In the genomic region with DNA sequence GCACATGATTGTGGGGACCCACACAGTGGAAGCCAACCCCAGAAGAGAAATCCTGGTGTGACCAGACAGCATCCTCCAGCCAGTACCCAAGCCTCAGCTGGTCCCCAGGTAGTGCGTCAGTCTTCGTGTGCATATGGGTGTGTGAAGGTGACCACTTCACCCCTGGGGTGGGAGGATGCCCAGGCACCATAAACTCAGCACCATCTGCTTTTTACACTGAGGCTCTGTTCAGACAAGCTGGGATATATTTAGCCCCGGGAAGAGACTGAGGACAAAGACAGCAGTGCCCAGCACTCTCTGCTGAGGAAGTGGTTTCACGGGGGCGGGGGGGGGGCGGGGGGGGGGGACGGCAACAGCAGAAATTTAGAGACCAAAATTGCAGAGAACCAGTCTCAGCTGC, we compare ENCODE assay signal across 13 mouse cellular contexts. TPM values are rescaled to one million over a fixed set of nuclear protein-coding genes. Genes with fewer than 3 reads are reported as not detected.
DNase-seq lines count a peak whose midpoint lies in the region; ATAC-seq lines count a peak whose summit lies in the region.
"Had no signal": no experiment of that assay in that cellular context is flagged by ENCODE, and none has a peak within 500 bp of the region (broad histone marks: within the 10 kb centered on the region; RNA-seq: fewer than 3 reads in every experiment).

No protein-coding gene starts in this region.

- no peak for DNase-seq in forebrain, embryonic 10.5 days (ENCODE audit: extremely low spot score, low spot score)
- no peak for DNase-seq in forebrain, embryonic 14.5 days (ENCODE audit: low spot score)
- no peak for DNase-seq in kidney, postnatal 14 days
- DNase-seq in midbrain, embryonic 11.5 days (ENCODE audit: low spot score, missing footprints), result peak; percentile 59
- DNase-seq in adrenal gland, postnatal 10 days, result no peak
- DNase-seq: adrenal gland, adult 8-10 months; cerebellum, adult 2 months; kidney, adult 18-20 months had no signal

- no peaks in the 10 kb centered on the region for H3K36me3 ChIP-seq in forebrain, embryonic 10.5 days (replicated peaks)
- H3K36me3 ChIP-seq in forebrain, embryonic 14.5 days (ENCODE audit: control insufficient read depth, insufficient read depth, low read length), result no peaks in the 10 kb centered on the region
- no peaks in the 10 kb centered on the region for H3K36me3 ChIP-seq in kidney, embryonic 15.5 days
- no peaks in the 10 kb centered on the region for H3K36me3 ChIP-seq in midbrain, embryonic 11.5 days (ENCODE audit: control insufficient read depth, insufficient read depth, low read length)
- no peaks in the 10 kb centered on the region for H3K36me3 ChIP-seq in midbrain, embryonic 15.5 days (replicated peaks)
- no peaks in the 10 kb centered on the region for H3K36me3 ChIP-seq in stomach, embryonic 15.5 days
- H3K36me3 ChIP-seq: neural tube, embryonic 12.5 days had no signal

- H3K27ac ChIP-seq in forebrain, embryonic 10.5 days, result peak overlapping the region; percentile 35; the same call in 1 of the 2 replicates
- H3K27ac ChIP-seq in forebrain, embryonic 14.5 days (ENCODE audit: low read depth, low read length), result no peak overlapping the region
- peak overlapping the region; percentile 88 for H3K27ac ChIP-seq in kidney, embryonic 15.5 days
- H3K27ac ChIP-seq in midbrain, embryonic 11.5 days (ENCODE audit: low read depth, low read length), result no peak overlapping the region
- no peak overlapping the region for H3K27ac ChIP-seq in midbrain, embryonic 15.5 days
- peak overlapping the region; percentile 46; the same call in 1 of the 2 replicates for H3K27ac ChIP-seq in stomach, embryonic 15.5 days
- H3K27ac ChIP-seq: neural tube, embryonic 12.5 days had no signal

- 65% methylated on average over 7 of the region's 7 CpGs for WGBS in forebrain, embryonic 10.5 days
- 70% methylated on average over 3 of the region's 7 CpGs for WGBS in forebrain, embryonic 14.5 days
- 22% methylated on average over 7 of the region's 7 CpGs for WGBS in kidney, embryonic 15.5 days
- WGBS in midbrain, embryonic 11.5 days, result 49% methylated on average over 6 of the region's 7 CpGs
- WGBS in midbrain, embryonic 15.5 days, result 55% methylated on average over 7 of the region's 7 CpGs
- 31% methylated on average over 7 of the region's 7 CpGs for WGBS in stomach, embryonic 15.5 days

- no peak for ATAC-seq in forebrain, embryonic 14.5 days
- ATAC-seq in kidney, embryonic 15.5 days (replicated peaks; ENCODE audit: low FRiP score), result no peak
- ATAC-seq in midbrain, embryonic 11.5 days (ENCODE audit: low FRiP score), result no peak
- ATAC-seq in midbrain, embryonic 15.5 days (replicated peaks), result no peak
- ATAC-seq in stomach, embryonic 15.5 days (ENCODE audit: insufficient read depth, low FRiP score, low read depth), result no peak

- peaks cover 66% of the 10 kb centered on the region for H3K4me1 ChIP-seq in forebrain, embryonic 10.5 days
- no peaks in the 10 kb centered on the region for H3K4me1 ChIP-seq in forebrain, embryonic 14.5 days (ENCODE audit: control insufficient read depth, insufficient read depth, low read length)
- H3K4me1 ChIP-seq in kidney, embryonic 15.5 days, result peaks cover 43% of the 10 kb centered on the region
- H3K4me1 ChIP-seq in midbrain, embryonic 11.5 days (ENCODE audit: control insufficient read depth, insufficient read depth, low read length), result no peaks in the 10 kb centered on the region
- no peaks in the 10 kb centered on the region for H3K4me1 ChIP-seq in midbrain, embryonic 15.5 days
- H3K4me1 ChIP-seq in stomach, embryonic 15.5 days, result peaks cover 16% of the 10 kb centered on the region; the same call in 1 of the 2 replicates

- no peak overlapping the region for H3K4me2 ChIP-seq in forebrain, embryonic 14.5 days (ENCODE audit: low read length)
- H3K4me2 ChIP-seq in kidney, embryonic 15.5 days, result no peak overlapping the region
- no peak overlapping the region for H3K4me2 ChIP-seq in midbrain, embryonic 11.5 days
- H3K4me2 ChIP-seq in midbrain, embryonic 15.5 days, result no peak overlapping the region
- H3K4me2 ChIP-seq in stomach, embryonic 15.5 days, result no peak overlapping the region
- H3K4me2 ChIP-seq: neural tube, embryonic 12.5 days had no signal

- H3K27me3 ChIP-seq in forebrain, embryonic 10.5 days (ENCODE audit: poor library complexity, severe bottlenecking), result no peaks in the 10 kb centered on the region
- H3K27me3 ChIP-seq in forebrain, embryonic 14.5 days (replicated peaks; ENCODE audit: control insufficient read depth, insufficient read depth, low read length), result no peaks in the 10 kb centered on the region
- no peaks in the 10 kb centered on the region for H3K27me3 ChIP-seq in kidney, embryonic 15.5 days
- no peaks in the 10 kb centered on the region for H3K27me3 ChIP-seq in midbrain, embryonic 11.5 days (ENCODE audit: control insufficient read depth, insufficient read depth, low read length)
- no peaks in the 10 kb centered on the region for H3K27me3 ChIP-seq in midbrain, embryonic 15.5 days (replicated peaks)
- H3K27me3 ChIP-seq in stomach, embryonic 15.5 days (replicated peaks), result no peaks in the 10 kb centered on the region
- H3K27me3 ChIP-seq: neural tube, embryonic 12.5 days had no signal

- no peak overlapping the region for H3K4me3 ChIP-seq in forebrain, embryonic 10.5 days
- no peak overlapping the region for H3K4me3 ChIP-seq in forebrain, embryonic 14.5 days (ENCODE audit: low read depth, low read length)
- no peak overlapping the region for H3K4me3 ChIP-seq in kidney, embryonic 15.5 days (replicated peaks)
- no peak overlapping the region for H3K4me3 ChIP-seq in midbrain, embryonic 11.5 days (ENCODE audit: low read depth, low read length)
- H3K4me3 ChIP-seq in midbrain, embryonic 15.5 days, result no peak overlapping the region
- no peak overlapping the region for H3K4me3 ChIP-seq in stomach, embryonic 15.5 days (replicated peaks)
- H3K4me3 ChIP-seq: erythroblast, embryonic 14.5 days; neural tube, embryonic 12.5 days had no signal

- no peak overlapping the region for H3K9ac ChIP-seq in forebrain, embryonic 14.5 days (ENCODE audit: low read length)
- H3K9ac ChIP-seq in kidney, embryonic 15.5 days, result no peak overlapping the region
- no peak overlapping the region for H3K9ac ChIP-seq in midbrain, embryonic 11.5 days (ENCODE audit: low read length)
- no peak overlapping the region for H3K9ac ChIP-seq in midbrain, embryonic 15.5 days
- no peak overlapping the region for H3K9ac ChIP-seq in stomach, embryonic 15.5 days
- H3K9ac ChIP-seq: neural tube, embryonic 12.5 days had no signal

- H3K9me3 ChIP-seq in forebrain, embryonic 10.5 days, result no peaks in the 10 kb centered on the region
- no peaks in the 10 kb centered on the region for H3K9me3 ChIP-seq in forebrain, embryonic 14.5 days (replicated peaks; ENCODE audit: control insufficient read depth, low read length)
- H3K9me3 ChIP-seq in kidney, embryonic 15.5 days (replicated peaks), result no peaks in the 10 kb centered on the region
- H3K9me3 ChIP-seq in midbrain, embryonic 11.5 days (ENCODE audit: control insufficient read depth, low read length), result no peaks in the 10 kb centered on the region
- H3K9me3 ChIP-seq in midbrain, embryonic 15.5 days, result no peaks in the 10 kb centered on the region
- H3K9me3 ChIP-seq in stomach, embryonic 15.5 days, result no peaks in the 10 kb centered on the region
- H3K9me3 ChIP-seq: neural tube, embryonic 12.5 days had no signal

RNA-seq across cellular contexts. Expression of gene Abtb1, which starts 30.4 kb away (rescaled TPM):
- 20.8 and 21.5 TPM in 2 replicates for polyA plus RNA-seq in forebrain, embryonic 10.5 days (2016; fragmentation: Nextera tagmentation; extraction: Ambion mirVana)
- polyA plus RNA-seq in forebrain, embryonic 14.5 days (2014; fragmentation: Nextera tagmentation; extraction: Ambion mirVana), result 31.4 and 35.7 TPM in 2 replicates
- 32.4 and 35.4 TPM in 2 replicates for polyA plus RNA-seq in kidney, embryonic 15.5 days (2015; fragmentation: Nextera tagmentation; extraction: Ambion mirVana)
- 15.4 and 17.4 TPM in 2 replicates for polyA plus RNA-seq in midbrain, embryonic 11.5 days (2014; fragmentation: Nextera tagmentation; extraction: Ambion mirVana)
- 40.4 and 42.5 TPM in 2 replicates for polyA plus RNA-seq in midbrain, embryonic 15.5 days (2015; fragmentation: Nextera tagmentation; extraction: Ambion mirVana)
- polyA plus RNA-seq in stomach, embryonic 15.5 days (2015; fragmentation: Nextera tagmentation; extraction: Ambion mirVana), result 29.8 and 31.5 TPM in 2 replicates
- 10 to 100 TPM; 21.9 to 30.5 TPM for total RNA-seq in adrenal gland, postnatal 10 days (2021)

Comparison
In these comparisons a context has a peak if more than half of its experiments do, and no peak if none do; other contexts are left out.
1. H3K27ac ChIP-seq: peak in forebrain, embryonic 10.5 days (single experiment), kidney, embryonic 15.5 days (single experiment) and stomach, embryonic 15.5 days (single experiment); none in forebrain, embryonic 14.5 days (single experiment), midbrain, embryonic 11.5 days (single experiment) and midbrain, embryonic 15.5 days (single experiment).